Mouse (Mus musculus) brain, embryonic 14.5 days (tissue): ENCODE measurements around the gene Olfr642. TPM values are rescaled to one million over a fixed set of nuclear protein-coding genes. Genes with fewer than 3 reads are reported as not detected.

Source experiments
- DNase-seq: peaks from one replicate; pipeline ENCODE4 v3.0.0-alpha.2; 2011; ENCODE audit warnings: low read depth
- CTCF ChIP-seq: fragments of 200-500 bp; IDR thresholded peaks from 2 replicates; pipeline ENCODE4 v1.5.1; 2012; ENCODE audit warnings: inconsistent platforms, mild to moderate bottlenecking, moderate library complexity, borderline replicate concordance; ENCODE audit not compliant: insufficient read depth, insufficient read length; ENCODE audit errors: extremely low read depth
- POLR2A ChIP-seq: fragments of 200-500 bp; IDR thresholded peaks from 2 replicates; pipeline ENCODE4 v1.6.1; 2012; ENCODE audit warnings: mild to moderate bottlenecking, inconsistent platforms, borderline replicate concordance; ENCODE audit not compliant: poor library complexity, insufficient read depth, insufficient read length, severe bottlenecking; ENCODE audit errors: extremely low read depth
- polyA plus RNA-seq: library from polyadenylated mRNA; depleted of rRNA; stranded (reverse); fragments of >200 nt; gene quantifications from 2 replicates; pipeline ENCODE4 v1.2.3, GENCODE M21; 2012; rRNA removed

Gene Olfr642
- polyA plus RNA-seq, 1 experiment, result not detected

DNA sequence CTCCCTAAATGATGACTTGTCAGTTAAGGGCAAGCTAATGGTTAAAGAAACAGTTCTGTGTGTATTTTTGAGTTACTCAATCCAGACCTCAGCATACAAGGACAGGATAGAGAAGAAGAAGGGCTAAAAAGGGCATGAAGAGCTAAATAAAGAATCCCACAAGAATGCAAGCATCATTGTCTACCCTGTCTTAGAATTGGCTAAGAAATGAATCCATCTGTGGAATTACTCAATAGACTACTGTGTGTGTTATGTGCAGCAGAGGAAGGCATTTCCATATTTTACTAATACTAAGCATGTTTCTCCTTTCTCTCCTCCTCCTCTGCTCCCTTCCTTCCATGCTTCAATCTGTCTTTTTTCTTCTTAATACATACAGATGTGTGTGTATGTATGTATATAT is 53.3 kb downstream of the Olfr642 start:
- no peak for DNase-seq
- no peak for TF ChIP-seq CTCF

DNA sequence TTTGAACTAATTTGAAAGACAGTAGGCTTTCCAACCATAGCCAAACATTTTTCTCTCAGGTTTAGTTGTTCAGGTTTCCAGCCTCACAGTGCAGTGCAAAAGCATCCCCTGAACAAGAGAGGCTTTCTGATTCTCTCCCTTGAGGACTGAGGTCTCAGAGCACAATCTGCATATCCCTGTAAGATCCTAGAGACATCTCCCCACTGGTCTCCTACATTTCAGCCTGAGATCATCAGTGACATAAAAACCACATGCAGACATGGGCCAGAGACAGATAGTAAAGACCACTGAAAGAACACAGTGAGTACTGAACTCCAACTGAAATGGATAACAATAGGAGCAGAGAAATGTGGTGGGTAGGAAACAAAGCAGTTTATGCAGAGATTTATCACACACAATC is 54.0 kb downstream of the Olfr642 start, which contains the start of gene Olfr638:
Olfr638 (plus strand) TSS at position 301 of the 400 bp plus-strand sequence.
- no peak for DNase-seq
- no peak for TF ChIP-seq POLR2A
- no peak for TF ChIP-seq CTCF

Other genes with a start within 250 kb of the Olfr642 start
- gene Hbb-bt, start 238.7 kb downstream of the Olfr642 start, polyA plus RNA-seq, result 1,200 and 1,643 TPM in 2 replicates
- 4,622 and 5,050 TPM in 2 replicates for gene Hbb-bs, start 224.6 kb downstream of the Olfr642 start, polyA plus RNA-seq
- gene Hbb-bh2, start 212.1 kb downstream of the Olfr642 start, polyA plus RNA-seq, result not detected in 2 replicates
- 4.5 and 6.0 TPM in 2 replicates for gene Hbb-bh1, start 209.5 kb downstream of the Olfr642 start, polyA plus RNA-seq
- 331 and 571 TPM in 2 replicates for gene Hbb-y, start 199.4 kb downstream of the Olfr642 start, polyA plus RNA-seq
- not detected in 2 replicates for gene Olfr66, start 166.4 kb downstream of the Olfr642 start, polyA plus RNA-seq
- gene Olfr64, start 158.2 kb downstream of the Olfr642 start, polyA plus RNA-seq, result not detected in 2 replicates
- not detected in 2 replicates for gene Olfr65, start 149.2 kb downstream of the Olfr642 start, polyA plus RNA-seq
- gene Olfr631, start 123.8 kb downstream of the Olfr642 start, polyA plus RNA-seq, result not detected in 2 replicates
- not detected in 2 replicates for gene Olfr632, start 118.3 kb downstream of the Olfr642 start, polyA plus RNA-seq
- gene Olfr633, start 108.2 kb downstream of the Olfr642 start, polyA plus RNA-seq, result not detected in 2 replicates
- gene Olfr635, start 81.5 kb downstream of the Olfr642 start, polyA plus RNA-seq, result not detected in 2 replicates
- gene Olfr638, start 53.9 kb downstream of the Olfr642 start, polyA plus RNA-seq, result not detected in 2 replicates
- not detected in 2 replicates for gene Olfr639, start 35.4 kb downstream of the Olfr642 start, polyA plus RNA-seq
- not detected in 2 replicates for gene Olfr640, start 27.1 kb downstream of the Olfr642 start, polyA plus RNA-seq
- gene Olfr641, start 17.2 kb downstream of the Olfr642 start, polyA plus RNA-seq, result not detected in 2 replicates
- gene 4930516K23Rik, start 8.8 kb upstream of the Olfr642 start, polyA plus RNA-seq, result not detected in 2 replicates
- not detected in 2 replicates for gene Olfr644, start 19.2 kb upstream of the Olfr642 start, polyA plus RNA-seq
- gene Olfr645, start 32.8 kb upstream of the Olfr642 start, polyA plus RNA-seq, result not detected in 2 replicates
- not detected in 2 replicates for gene Olfr646, start 52.2 kb upstream of the Olfr642 start, polyA plus RNA-seq
- gene Ubqln5, start 77.2 kb upstream of the Olfr642 start, polyA plus RNA-seq, result not detected in 2 replicates
- gene Olfr643, start 84.7 kb upstream of the Olfr642 start, polyA plus RNA-seq, result not detected in 2 replicates
- gene Ubqln3, start 90.6 kb upstream of the Olfr642 start, polyA plus RNA-seq, result not detected in 2 replicates
- not detected in 2 replicates for gene Ubqlnl, start 97.9 kb upstream of the Olfr642 start, polyA plus RNA-seq
- gene Olfm5, start 112.2 kb upstream of the Olfr642 start, polyA plus RNA-seq, result not detected in 2 replicates
- 0.08 and 0.10 TPM in 2 replicates for gene Olfr648, start 130.7 kb upstream of the Olfr642 start, polyA plus RNA-seq
- not detected in 2 replicates for gene Olfr649, start 143.3 kb upstream of the Olfr642 start, polyA plus RNA-seq
- gene Trim6, start 166.1 kb upstream of the Olfr642 start, polyA plus RNA-seq, result 0.29 and 0.47 TPM in 2 replicates
- 1.3 and 1.4 TPM in 2 replicates for gene Trim34a, start 191.8 kb upstream of the Olfr642 start, polyA plus RNA-seq
- 0.09 and 0.15 TPM in 2 replicates for gene Trim5, start 235.4 kb upstream of the Olfr642 start, polyA plus RNA-seq